Mouse (Mus musculus): ENCODE results near the gene Cnnm4.

DNA sequence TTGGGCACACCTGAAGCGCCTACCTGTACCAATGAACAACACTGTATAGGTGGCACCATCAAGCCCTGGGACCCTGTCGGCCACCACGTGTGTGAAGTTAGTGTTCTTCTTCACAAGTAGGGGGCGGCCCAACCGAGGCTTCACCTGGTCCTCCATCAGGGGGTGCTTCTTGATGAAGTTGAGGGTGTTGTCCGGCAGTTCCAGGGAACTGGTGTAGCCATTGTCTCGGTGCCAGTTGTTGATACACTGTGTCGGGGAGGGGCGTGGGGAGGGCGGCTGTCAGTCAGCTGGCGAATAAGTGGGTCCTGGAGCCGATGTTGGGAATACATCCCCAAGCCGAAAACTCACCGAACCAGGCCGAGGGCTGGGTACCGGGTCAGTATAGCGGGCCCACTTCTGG is 80.5 kb downstream of the Cnnm4 start:
- TF ChIP-seq POLR2A (IDR thresholded peaks at IDR 0.05; ENCODE audit: extremely low read depth, insufficient read depth, low read length) (no peak), CTCF (IDR thresholded peaks at IDR 0.05; ENCODE audit: extremely low read depth, insufficient read depth, low read length) (no peak)
